Mouse (Mus musculus) urinary bladder, postnatal 25 days (tissue): ENCODE data around the gene Lpo.

Source experiments
- DNase-seq: peaks from one replicate; pipeline ENCODE4 v3.0.0; 2022; ENCODE audit warnings: low spot score

Lpo gene

DNA sequence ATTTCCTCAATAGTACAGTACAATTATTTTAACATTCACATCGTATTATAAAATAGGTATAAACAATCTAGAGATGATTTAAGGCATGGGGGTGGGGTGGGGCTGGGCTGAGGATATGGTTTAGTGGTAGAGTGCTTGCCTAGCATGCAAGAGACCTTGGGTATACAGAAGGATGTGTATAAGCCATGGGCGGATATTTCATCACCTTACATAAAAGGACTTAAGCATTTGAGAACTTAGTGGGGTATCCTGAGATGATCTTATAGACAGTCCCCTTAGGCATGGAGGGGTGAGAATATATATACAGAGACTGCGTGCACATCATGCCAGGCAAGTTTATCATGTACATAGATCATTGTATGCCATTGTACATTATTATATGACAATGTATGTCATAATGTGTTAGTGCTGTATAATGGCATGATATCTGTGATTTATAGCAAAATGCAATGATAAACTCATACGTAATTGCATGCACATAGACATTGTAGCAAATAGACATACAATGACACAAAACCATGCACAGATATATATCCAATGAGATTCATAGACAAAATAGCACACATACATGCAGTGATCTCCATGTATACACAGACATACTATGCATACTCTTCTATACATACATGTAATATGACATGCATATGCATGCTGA lies 69.0 kb downstream of the Lpo start:
- DNase-seq: no peak

DNA sequence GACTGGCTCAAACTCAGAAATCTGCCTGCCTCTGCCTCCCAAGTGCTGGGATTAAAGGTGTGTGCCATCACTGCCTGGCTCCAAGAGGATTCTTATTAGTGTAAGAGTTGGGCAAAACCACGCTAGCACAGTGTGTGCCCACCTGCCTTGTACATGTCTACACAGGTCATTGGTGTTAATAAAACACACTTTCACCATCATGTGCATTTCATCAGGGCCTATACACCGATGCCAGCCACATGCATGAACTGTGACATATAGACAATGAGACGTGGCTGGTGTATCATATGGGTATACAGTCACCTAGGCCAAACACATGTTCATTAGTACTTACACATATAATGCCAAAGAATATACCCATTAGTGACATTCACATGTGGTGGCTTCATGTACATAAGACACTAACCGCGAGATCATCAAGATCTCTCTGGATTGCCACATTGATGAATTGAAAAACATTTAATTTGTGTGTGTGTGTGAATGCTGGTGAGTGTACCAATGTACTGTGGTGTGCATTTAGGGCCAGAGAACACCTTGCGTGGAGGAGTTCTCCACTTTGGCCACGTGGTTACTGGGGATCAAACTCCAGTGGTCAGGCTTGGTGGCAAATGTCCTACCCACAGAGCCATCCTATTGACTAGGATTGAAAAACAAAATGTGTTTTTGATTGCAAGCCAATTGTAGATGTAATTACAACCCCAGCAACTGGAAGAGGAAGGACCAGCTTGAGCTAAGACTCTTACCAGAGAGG lies 69.8 kb downstream of the Lpo start:
- no peak for DNase-seq

DNA sequence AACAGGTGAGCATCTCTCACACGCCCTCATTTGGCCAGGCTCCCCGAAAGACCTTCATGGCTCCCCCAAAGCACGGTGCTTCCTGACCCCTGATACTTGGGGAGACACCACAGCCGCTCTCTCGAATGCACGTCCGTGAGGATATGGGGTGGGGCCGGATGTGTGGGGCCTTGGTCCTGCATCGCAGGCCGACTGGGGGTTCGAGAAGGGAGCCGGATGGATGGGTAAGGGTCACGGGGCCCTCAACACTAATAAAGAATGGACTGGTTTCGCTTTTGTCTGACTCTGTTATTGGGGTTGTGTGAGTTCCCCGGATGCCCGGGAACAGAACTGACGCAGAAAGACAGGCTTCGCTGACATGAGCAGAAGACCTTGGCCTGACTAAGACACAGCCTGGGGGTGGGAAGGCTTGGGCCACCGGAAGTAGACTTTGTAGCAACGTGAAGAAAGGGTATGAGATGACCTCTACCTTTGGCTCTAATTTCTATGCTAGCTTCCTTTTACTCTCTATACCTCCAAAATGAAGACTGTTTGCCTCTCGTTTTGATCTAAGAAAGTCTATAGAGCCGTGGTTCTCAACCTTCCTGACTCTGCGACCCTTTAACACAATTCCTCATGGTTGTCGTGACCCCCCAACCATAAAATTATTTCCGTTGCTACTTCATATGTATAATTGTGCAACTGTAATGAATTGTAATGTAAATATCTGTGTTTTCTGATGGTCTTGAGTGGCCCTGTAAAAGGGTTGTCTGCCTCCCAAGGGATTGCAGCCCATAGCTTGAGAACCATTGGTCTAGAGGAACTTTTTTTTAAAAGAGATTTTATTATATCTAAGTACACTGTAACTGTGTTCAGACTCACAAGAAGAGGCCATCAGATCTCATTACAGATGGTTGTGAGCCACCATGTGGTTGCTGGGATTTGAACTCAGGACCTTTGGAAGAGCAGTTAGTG lies 70.8 kb downstream of the Lpo start:
- no peak for DNase-seq
